8 mouse cellular contexts compared by ENCODE assay signal in the genomic region with DNA sequence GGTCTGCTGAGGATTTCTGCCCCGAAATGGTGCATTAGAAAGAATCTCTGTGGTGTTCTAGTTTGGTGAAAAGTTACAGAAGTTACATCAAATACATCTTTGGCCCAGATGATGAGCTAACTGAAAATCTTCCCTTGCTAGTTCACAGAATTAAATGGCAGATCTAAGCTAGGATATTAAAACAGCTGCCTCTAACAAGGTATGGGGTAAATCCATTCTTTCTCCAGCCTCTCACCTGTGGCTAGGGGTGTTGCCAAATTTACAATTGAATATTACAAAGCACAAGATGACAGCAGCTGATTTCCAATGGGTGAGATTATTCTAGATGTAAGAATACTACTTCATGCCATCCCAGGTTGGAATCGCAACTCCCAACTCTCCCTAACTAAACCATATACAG. TPM values are rescaled to one million over a fixed set of nuclear protein-coding genes. Genes with fewer than 3 reads are reported as not detected.
A peak's percentile ranks its signal among the peaks of the same experiment; 100 is the strongest.
DNase-seq lines count a peak whose midpoint lies in the region; ATAC-seq and TF ChIP-seq lines count a peak whose summit lies in the region.

A gene (plus strand): TSS at position 301 of the 400 bp plus-strand sequence.

- H3K4me1 ChIP-seq in thymus, adult 2 months (replicated peaks; ENCODE audit: control insufficient read depth, insufficient read depth, low read length): peaks cover 5% of the 10 kb centered on the region
- peaks cover 16% of the 10 kb centered on the region for H3K4me1 ChIP-seq in limb, embryonic 12.5 days (replicated peaks)

- 42% methylated on average over 2 of the region's 2 CpGs for WGBS in thymus, adult 2 months
- 44% methylated on average over 2 of the region's 2 CpGs for WGBS in limb, embryonic 12.5 days

- no peaks in the 10 kb centered on the region for H3K27me3 ChIP-seq in thymus, adult 2 months (ENCODE audit: control insufficient read depth, insufficient read depth, low read length)
- no peaks in the 10 kb centered on the region for H3K27me3 ChIP-seq in limb, embryonic 12.5 days

- TF ChIP-seq CTCF in thymus, adult 2 months (IDR thresholded peaks at IDR 0.05; ENCODE audit: borderline replicate concordance, control insufficient read depth, extremely low read depth, insufficient read depth, low read length, poor library complexity): no peak

- no peak for ATAC-seq in erythroblast, adult 5-6 weeks (replicated peaks; ENCODE audit: low FRiP score, poor library complexity, severe bottlenecking)
- no peak for ATAC-seq in limb, embryonic 12.5 days (ENCODE audit: insufficient number of reproducible peaks, insufficient read depth, low FRiP score, low TSS enrichment, low read depth)
- ATAC-seq in neutrophil, adult 5-6 weeks (ENCODE audit: extremely low read depth, insufficient number of reproducible peaks, low FRiP score, poor library complexity, severe bottlenecking): no peak

- intact Hi-C loops in heart, postnatal 14 days (cut with DNase I): loop anchor here (5.0 to 10.0 kb wide), 3 partner anchors 138 to 199 kb away; no protein-coding TSS in a partner anchor

- no peaks in the 10 kb centered on the region for H3K9me3 ChIP-seq in limb, embryonic 12.5 days

- no peaks in the 10 kb centered on the region for H3K36me3 ChIP-seq in thymus, adult 2 months (ENCODE audit: control insufficient read depth, insufficient read depth, low read length)
- no peaks in the 10 kb centered on the region for H3K36me3 ChIP-seq in limb, embryonic 12.5 days

- peak within 1 kb of the TSS; percentile 100 for H3K4me3 ChIP-seq in thymus, adult 2 months (ENCODE audit: control insufficient read depth, insufficient read depth, low read length)
- peak within 1 kb of the TSS; percentile 97 for H3K4me3 ChIP-seq in limb, embryonic 12.5 days (replicated peaks)

- TF ChIP-seq POLR2A in thymus, adult 2 months (IDR thresholded peaks at IDR 0.05; ENCODE audit: control insufficient read depth, extremely low read depth, insufficient read depth, low read length, poor library complexity): no peak

- H3K4me2 ChIP-seq in limb, embryonic 12.5 days: peak within 1 kb of the TSS; percentile 74

- peak within 1 kb of the TSS; percentile 99 for H3K9ac ChIP-seq in limb, embryonic 12.5 days (replicated peaks)

- no peak for DNase-seq in thymus, adult 2 months
- DNase-seq in thymus, adult 18-20 months: no peak
- DNase-seq in heart, postnatal 14 days: no peak
- DNase-seq in spleen, postnatal 14 days (ENCODE audit: low spot score in 2 of 2): no peak
- DNase-seq in right cerebral cortex, postnatal 4 days: no peak

- no peak within 1 kb of the TSS; the same call in 1 of the 2 replicates for H3K27ac ChIP-seq in thymus, adult 2 months (ENCODE audit: control insufficient read depth, insufficient read depth, low read length)
- peak within 1 kb of the TSS; percentile 99 for H3K27ac ChIP-seq in limb, embryonic 12.5 days

RNA-seq across cellular contexts. Expression of the gene that starts here (rescaled TPM):
- 20.7 and 23.4 TPM in 2 replicates for polyA plus RNA-seq in thymus, adult 2 months (2012; rRNA removed)
- total RNA-seq in erythroblast, adult 5-6 weeks (2015; ENCODE audit: low replicate concordance): 69.8 and 122 TPM in 2 replicates
- 30.0 and 43.9 TPM in 2 replicates for total RNA-seq in erythroblast, adult 5-6 weeks (2017; ENCODE audit: low replicate concordance)
- total RNA-seq in heart, postnatal 14 days (2021): 10 to 100 TPM; 61.7 to 67.7 TPM
- 163 and 167 TPM in 2 replicates for polyA plus RNA-seq in limb, embryonic 12.5 days (2016; fragmentation: Nextera tagmentation; extraction: Ambion mirVana)
- total RNA-seq in neutrophil, adult 5-6 weeks (2017): 125 and 148 TPM in 2 replicates
